Mouse (Mus musculus): Measurements from ENCODE around the gene Cnot2. TPM values are rescaled to one million over a fixed set of nuclear protein-coding genes. Genes with fewer than 3 reads are reported as not detected.

Gene Cnot2
- total RNA-seq (2023), result 107 TPM

GRCm38 (mm10) chr10:116581369-116581718 lies at the start of gene Cnot2:
Gene Cnot2 (minus strand): TSS chr10:116581511.

DNA sequence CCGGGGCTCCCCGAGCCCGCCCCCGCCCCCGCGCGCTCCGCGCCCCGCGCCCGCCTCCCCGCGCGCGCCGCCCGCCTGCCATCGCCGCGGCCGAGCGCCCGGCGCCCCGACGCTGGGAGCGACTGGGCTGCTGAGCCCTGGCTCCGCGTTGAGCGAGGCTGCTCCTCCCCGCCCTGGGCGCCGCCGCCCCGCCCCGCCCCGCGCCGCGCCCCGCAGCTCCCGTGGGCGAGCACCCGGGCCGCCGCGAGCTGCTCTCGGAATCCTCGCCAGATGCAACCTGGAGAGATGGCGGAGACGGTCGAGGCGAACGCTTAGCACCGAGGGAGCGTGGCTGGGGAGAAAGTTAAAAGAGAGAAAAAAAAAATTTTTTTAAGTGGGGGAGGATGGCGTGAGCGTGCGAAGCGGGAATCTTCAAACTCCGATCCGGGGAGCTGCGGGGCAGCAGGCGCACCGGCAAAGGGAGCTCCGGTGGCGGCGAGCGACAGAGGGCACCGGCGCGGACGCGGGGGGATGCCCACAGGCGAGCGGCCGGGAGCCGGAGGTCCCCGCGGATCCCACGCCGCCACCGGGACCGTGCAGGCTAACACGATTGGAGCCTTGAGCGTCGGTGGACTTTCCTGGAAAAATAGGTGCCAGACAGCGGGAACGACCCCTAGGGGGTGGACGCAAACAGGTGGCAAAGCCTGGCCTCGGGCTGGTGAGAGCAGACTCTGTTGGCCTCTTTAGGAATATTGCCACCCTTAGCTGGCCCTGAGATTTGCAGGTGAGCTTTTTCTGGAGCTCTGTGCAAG lies 107.4 kb downstream of the Cnot2 start, which contains the start of gene Kcnmb4:
Kcnmb4 (minus strand) TSS at position 120 of the 791 bp plus-strand sequence.

Other genes with a start within 250 kb of the Cnot2 start
- gene Kcnmb4, start 107.6 kb downstream of the Cnot2 start, total RNA-seq (2023), result 9.6 TPM

Measured in CD8-positive naive resting alpha-beta T cell, adult 57 days (primary cell).